Mouse (Mus musculus): ENCODE measurements at regions not wholly inside any gene's neighbourhood (a gene's known extent, or its start where the extent isn't known, plus 50 kb on each side); places are given as distances from the start of the nearest gene placed in this dataset.

GRCm38 (mm10) chr14:54098122-54098775, 155.7 kb downstream of the Dad1 start:
- no peak for DNase-seq (ENCODE audit: low spot score)

DNA sequence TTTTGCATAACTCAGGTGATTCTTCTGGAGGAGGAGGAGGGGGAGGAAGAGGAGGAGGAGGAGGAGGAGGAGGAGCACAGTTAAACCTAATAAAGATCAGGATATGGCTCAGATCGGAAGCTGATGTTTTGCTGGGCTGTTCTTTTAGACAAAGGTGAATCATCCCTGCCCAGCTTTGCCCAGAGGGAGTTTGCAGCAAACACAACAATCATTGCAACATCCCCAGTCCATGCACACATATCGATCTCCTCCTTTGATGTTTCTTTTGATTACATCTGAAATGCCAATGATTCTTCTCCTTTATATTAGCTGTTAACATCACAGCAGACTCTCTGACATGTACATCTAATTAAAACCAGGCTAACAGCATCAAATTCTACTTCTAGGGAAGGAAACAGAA, 156.9 kb downstream of the Dad1 start:
- no peak for DNase-seq (ENCODE audit: low spot score)

- DNase-seq (ENCODE audit: low spot score): no peak
These were observed 161.5 kb downstream of the Dad1 start for GRCm38 (mm10) chr14:54092444-54092843.

DNA sequence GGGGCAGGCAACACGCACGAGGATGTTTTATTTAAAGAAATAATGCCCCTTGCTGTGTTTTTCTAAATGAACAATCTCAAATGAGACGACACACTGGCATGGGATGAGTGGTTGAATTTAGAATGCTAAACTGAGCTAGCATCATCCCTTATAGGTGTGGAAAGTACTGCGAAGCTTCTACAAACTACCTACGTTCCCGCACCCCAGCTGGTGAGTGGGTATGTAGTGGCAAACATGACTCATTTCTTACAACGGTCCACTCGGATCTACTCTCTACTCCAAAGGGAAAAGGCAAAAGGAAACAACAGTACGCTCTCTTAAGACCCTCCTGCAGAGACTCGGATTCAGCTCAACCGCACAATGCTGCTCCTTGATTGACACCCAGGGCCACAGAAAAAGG, 167.2 kb downstream of the Dad1 start:
- DNase-seq (ENCODE audit: low spot score): no peak

GRCm38 (mm10) chr14:54074659-54075058, 179.2 kb downstream of the Dad1 start:
- DNase-seq (ENCODE audit: low spot score): no peak

DNA sequence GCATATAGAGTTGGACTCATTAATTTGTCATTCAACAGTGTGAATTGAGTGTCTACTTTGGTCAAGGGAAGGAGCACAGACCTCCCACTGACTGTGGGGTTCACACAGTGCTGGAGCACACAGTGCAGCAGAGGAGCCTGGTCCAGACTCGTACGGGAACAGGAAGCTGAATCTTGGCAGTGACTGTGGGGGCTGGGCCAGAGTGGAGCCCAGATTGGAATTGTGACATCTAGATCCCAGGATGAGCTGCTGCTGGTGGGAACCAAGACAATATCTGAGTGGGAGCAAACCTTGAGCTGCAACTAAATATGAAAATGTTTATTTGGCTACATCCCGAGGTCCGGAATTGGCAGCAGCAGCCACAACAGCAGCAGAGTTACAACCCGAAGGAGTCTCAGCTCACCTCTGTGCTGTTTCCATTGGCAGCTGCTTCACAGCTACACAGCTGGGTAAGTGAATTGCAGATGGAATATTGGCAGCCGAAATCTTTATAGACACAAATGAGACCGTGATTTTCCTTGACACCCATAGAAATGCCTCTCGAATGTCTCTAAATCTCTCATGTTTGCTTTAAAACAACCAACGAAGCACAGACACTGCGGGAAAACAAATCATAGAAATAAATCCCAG, 181.5 kb downstream of the Dad1 start:
- no peak for DNase-seq (ENCODE audit: low spot score)

GRCm38 (mm10) chr14:54070240-54070639, 183.7 kb downstream of the Dad1 start:
- DNase-seq (ENCODE audit: low spot score): no peak

DNA sequence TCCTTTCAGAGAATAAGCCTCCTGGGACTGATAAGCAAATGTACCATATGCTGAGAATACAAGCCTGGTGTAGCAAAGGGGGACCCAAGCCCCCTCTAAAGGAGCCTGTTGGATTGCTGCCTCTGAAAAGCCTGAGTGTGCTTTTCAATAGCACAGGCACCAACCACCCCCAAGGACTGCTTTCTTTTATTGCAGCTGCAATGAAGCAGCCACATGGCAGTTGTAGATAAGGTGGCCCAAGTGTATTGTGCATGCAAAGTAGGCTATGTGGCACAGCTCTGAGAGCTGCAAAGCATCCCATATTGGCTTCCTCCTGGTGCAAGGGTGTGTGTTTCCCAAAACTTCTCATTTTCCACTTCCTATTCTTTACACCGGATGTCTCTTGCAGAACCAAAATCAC, 185.2 kb downstream of the Dad1 start:
- no peak for DNase-seq (ENCODE audit: low spot score)

GRCm38 (mm10) chr14:54065466-54065865, 188.4 kb downstream of the Dad1 start:
- DNase-seq (ENCODE audit: low spot score): no peak

- peak; percentile 88 for DNase-seq (ENCODE audit: low spot score)
These were observed 189.1 kb downstream of the Dad1 start for GRCm38 (mm10) chr14:54064541-54065402.

- no peak for DNase-seq (ENCODE audit: low spot score)
These were observed 192.3 kb downstream of the Dad1 start for GRCm38 (mm10) chr14:54061570-54061969.

DNA sequence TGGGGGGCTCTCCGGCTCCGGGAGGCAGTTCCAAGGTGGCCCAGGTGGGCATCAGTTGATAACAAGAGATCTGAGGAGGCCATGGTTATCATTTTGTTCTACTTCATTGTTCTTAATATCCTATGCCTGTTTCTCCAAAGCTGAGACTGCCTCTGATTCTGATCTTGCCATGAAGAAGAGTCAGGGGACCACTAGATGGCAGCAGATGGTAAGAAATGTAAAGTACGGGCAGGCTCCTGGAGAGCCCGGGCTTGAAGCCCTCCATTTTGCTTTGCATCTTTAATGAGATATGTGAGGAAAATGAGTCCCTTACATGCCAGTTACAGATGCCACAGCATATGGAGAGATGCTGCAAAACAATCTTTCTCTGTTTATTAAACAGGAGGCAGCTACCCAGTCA, 194.1 kb downstream of the Dad1 start:
- peak; percentile 94 for DNase-seq (ENCODE audit: low spot score)

DNA sequence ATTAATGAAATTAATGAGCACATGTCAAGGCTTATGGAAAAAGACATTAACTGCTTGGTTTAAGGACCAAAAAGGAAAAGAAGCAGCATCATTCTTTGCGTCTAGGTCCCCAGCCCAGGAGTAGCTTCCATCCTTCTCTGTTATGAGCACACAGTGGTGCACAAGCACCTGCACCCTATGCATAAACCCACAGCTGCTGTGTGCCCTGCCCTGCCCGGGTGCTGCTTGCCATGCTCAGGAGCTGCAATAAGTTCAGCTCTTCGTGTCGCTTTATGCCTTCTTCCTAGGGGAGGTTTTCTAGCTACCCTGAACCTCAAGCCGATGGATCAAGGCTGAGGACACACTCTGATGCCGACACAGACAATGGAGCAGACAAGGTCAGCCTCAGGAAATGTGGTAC, 194.8 kb downstream of the Dad1 start:
- DNase-seq (ENCODE audit: low spot score): no peak

GRCm38 (mm10) chr14:54056691-54057090, 197.2 kb downstream of the Dad1 start:
- DNase-seq (ENCODE audit: low spot score): no peak

DNA sequence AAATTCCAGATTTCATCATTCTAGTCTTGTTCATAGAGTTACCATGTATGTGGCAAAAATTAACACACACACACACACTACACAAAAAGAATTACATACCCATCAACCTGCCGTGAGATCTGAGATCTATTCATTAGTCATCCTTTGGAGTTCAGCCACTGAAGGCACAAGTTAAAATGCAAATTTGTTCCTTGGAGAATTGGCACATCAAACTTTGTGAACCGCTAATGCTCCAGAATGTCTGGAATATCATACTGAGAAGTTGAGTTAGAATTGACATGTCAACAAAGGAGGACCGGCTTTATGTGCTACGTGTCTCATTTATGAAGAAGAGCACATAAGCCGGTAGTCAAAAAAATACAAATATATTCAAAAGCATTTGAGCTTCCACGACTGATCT, 198.5 kb downstream of the Dad1 start:
- DNase-seq (ENCODE audit: low spot score): no peak

DNA sequence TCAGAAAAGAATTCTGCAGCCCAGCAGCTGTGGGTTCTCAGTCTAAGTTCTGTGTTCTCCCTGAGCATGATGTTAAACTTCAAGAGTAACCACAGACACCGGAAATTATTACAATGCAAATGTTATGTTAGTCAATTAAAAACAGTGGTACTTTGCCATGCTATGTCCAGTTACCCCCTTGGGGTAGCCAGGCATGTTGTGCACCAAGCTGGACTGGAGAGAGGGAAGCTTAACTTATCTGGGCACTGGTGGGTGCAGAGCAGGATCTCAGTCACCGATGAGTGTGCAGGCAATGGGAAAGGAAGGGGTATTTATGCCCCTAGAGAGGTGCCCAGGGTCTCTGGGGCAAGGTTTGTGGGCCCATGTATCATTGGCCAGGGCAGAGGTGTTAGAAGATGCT, 211.6 kb downstream of the Dad1 start:
- DNase-seq (ENCODE audit: low spot score): no peak

- no peak for DNase-seq (ENCODE audit: low spot score)
These were observed 213.3 kb downstream of the Dad1 start for GRCm38 (mm10) chr14:54040644-54041043.

DNA sequence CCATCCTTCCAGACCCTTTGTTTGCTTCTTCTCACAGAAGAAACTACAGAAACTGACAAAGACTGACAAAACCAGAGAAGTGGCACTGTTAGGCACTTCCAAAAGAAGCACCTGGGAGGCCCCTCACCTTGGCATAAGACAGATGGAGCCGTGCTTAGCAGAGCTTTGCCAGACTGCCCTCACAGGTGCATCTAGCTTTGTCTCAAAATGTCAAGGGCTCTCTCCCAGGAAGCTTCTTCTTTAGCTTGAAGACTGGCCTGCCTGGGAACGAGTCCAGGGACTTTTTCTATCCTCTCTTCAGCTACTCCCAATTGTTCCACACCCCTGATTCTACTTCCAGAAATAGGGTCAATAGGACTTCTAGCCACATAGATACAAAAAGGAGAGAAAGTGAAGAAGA, 219.4 kb downstream of the Dad1 start:
- no peak for DNase-seq (ENCODE audit: low spot score)

- DNase-seq (ENCODE audit: low spot score): peak; percentile 8
These were observed 230.4 kb downstream of the Dad1 start for GRCm38 (mm10) chr14:54023552-54023951.

DNA sequence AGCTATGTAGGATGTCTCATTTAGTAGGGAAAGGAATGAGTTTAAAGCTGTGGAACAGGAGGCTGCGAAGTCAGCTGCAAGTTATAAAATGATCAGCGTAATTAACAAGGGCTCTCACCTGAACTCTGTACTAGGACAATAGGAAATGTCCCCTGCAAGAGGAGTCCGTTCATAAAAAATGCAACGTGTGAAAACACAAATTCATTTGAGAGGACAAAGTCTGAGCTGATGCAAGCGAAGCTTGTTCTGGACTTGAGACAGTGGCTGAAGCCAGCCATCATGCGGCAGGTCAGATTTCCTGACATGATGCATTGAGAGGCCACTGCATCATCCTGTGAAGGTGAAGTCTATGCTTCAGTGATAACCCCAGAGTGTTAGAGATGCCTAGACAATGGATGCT, 232.5 kb downstream of the Dad1 start:
- DNase-seq (ENCODE audit: low spot score): no peak

DNA sequence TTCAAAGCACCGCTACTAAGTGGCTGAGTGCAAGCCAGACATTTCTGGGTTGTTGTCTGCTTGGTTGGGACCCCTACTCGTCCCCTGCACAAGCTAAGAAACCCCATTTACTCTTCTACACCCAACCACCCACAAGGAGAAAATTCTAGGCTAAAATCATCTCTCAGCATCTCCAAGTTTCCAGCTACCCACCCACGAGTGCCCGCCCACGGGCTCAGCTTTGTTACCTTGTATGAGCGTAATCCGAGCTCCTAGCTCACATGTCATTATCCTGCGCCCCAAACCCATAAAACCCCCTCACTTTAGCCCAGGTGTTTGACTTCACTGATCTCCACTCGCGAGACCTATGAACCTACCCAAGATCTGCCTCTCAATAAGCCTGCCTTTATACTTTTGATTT, 239.3 kb downstream of the Dad1 start:
- DNase-seq (ENCODE audit: low spot score): no peak

GRCm38 (mm10) chr14:54002083-54002482, 251.8 kb downstream of the Dad1 start:
- DNase-seq (ENCODE audit: low spot score): no peak

DNA sequence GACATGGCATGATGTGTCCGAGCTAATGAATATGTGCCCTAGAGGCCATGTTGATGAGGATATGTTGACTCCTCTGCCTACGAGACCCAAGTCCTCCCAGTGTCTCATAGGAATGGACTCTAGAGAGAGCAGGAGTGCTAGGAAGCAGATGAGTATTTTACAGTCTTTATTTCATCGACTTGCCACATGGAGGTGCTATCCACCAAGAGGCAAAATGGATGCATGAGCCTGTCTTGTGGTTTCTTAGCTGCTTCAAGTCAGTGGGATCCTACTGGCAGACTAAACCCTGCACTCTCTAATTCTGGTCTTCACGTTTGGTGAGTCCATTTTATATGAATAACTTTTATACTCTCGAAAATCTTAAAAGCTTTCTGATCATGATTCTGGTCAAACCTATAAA, 253.4 kb downstream of the Dad1 start:
- DNase-seq (ENCODE audit: low spot score): no peak

Measured in embryo, embryonic 10.5 days (tissue).